Mouse (Mus musculus): ENCODE measurements at regions not wholly inside any gene's neighbourhood (a gene's known extent, or its start where the extent isn't known, plus 50 kb on each side); places are given as distances from the start of the nearest gene placed in this dataset.

GRCm38 (mm10) chr12:54472881-54473280, 183.5 kb downstream of the Sptssa start:
- Histone ChIP-seq H3K4me2 (no peak overlapping the region), H3K27me3 (replicated peaks) (no peaks in the 10 kb centered on the region), H3K4me1 (no peaks in the 10 kb centered on the region), H3K36me3 (no peaks in the 10 kb centered on the region), H3K9me3 (no peaks in the 10 kb centered on the region), H3K27ac (no peak overlapping the region), H3K9ac (no peak overlapping the region), H3K4me3 (replicated peaks) (no peak overlapping the region)
- whole genome bisulfite sequencing, result 77% methylated on average over 5 of the region's 5 CpGs
- no peak for ATAC-seq (ENCODE audit: insufficient read depth, low FRiP score, low read depth)

- no peaks in the 10 kb centered on the region for H3K9me3 ChIP-seq
- H3K36me3 ChIP-seq, result no peaks in the 10 kb centered on the region
- no peaks in the 10 kb centered on the region for H3K27me3 ChIP-seq (replicated peaks)
- WGBS, result 53% methylated on average over 3 of the region's 3 CpGs
- no peak overlapping the region for H3K4me3 ChIP-seq (replicated peaks)
- H3K9ac ChIP-seq, result no peak overlapping the region
- no peak overlapping the region for H3K27ac ChIP-seq
- no peak for ATAC-seq (ENCODE audit: insufficient read depth, low FRiP score, low read depth)
- no peaks in the 10 kb centered on the region for H3K4me1 ChIP-seq
- no peak overlapping the region for H3K4me2 ChIP-seq
Observed at GRCm38 (mm10) chr12:54472407-54472806, 184.0 kb downstream of the Sptssa start.

- WGBS, result 71% methylated on average over 2 of the region's 2 CpGs
- no peaks in the 10 kb centered on the region for H3K9me3 ChIP-seq
- no peak for ATAC-seq (ENCODE audit: insufficient read depth, low FRiP score, low read depth)
Observed at GRCm38 (mm10) chr12:54467635-54468034, 188.7 kb downstream of the Sptssa start.

GRCm38 (mm10) chr12:54463806-54464205, 192.6 kb downstream of the Sptssa start:
- WGBS, result 56% methylated on average over 7 of the region's 7 CpGs
- Histone ChIP-seq H3K4me3 (replicated peaks) (no peak overlapping the region), H3K27me3 (replicated peaks) (no peaks in the 10 kb centered on the region), H3K9ac (no peak overlapping the region), H3K4me1 (peaks cover 7% of the 10 kb centered on the region; the same call in 1 of the 2 replicates), H3K27ac (no peak overlapping the region), H3K4me2 (no peak overlapping the region), H3K9me3 (no peaks in the 10 kb centered on the region), H3K36me3 (no peaks in the 10 kb centered on the region)
- ATAC-seq (ENCODE audit: insufficient read depth, low FRiP score, low read depth), result peak; percentile 83

More at GRCm38 (mm10) chr12:54467635-54468034, 188.7 kb downstream of the Sptssa start:
- no peak overlapping the region for H3K4me2 ChIP-seq
- H3K36me3 ChIP-seq, result no peaks in the 10 kb centered on the region
- no peaks in the 10 kb centered on the region for H3K4me1 ChIP-seq
- H3K9ac ChIP-seq, result no peak overlapping the region
- H3K27ac ChIP-seq, result no peak overlapping the region
- H3K27me3 ChIP-seq (replicated peaks), result no peaks in the 10 kb centered on the region
- H3K4me3 ChIP-seq (replicated peaks), result no peak overlapping the region

GRCm38 (mm10) chr12:54461411-54461810, 195.0 kb downstream of the Sptssa start:
- no peak overlapping the region for H3K9ac ChIP-seq
- H3K27ac ChIP-seq, result no peak overlapping the region
- peaks cover 7% of the 10 kb centered on the region; the same call in 1 of the 2 replicates for H3K4me1 ChIP-seq
- no peak for ATAC-seq (ENCODE audit: insufficient read depth, low FRiP score, low read depth)
- 75% methylated on average over 3 of the region's 3 CpGs for WGBS
- no peak overlapping the region for H3K4me2 ChIP-seq
- H3K4me3 ChIP-seq (replicated peaks), result no peak overlapping the region
- no peaks in the 10 kb centered on the region for H3K9me3 ChIP-seq
- H3K27me3 ChIP-seq (replicated peaks), result no peaks in the 10 kb centered on the region
- no peaks in the 10 kb centered on the region for H3K36me3 ChIP-seq

GRCm38 (mm10) chr12:54460135-54460523, 196.2 kb downstream of the Sptssa start:
- H3K27ac ChIP-seq, result no peak overlapping the region; the same call in 1 of the 2 replicates

GRCm38 (mm10) chr12:54459462-54460134, 196.8 kb downstream of the Sptssa start:
- Histone ChIP-seq H3K4me3 (replicated peaks) (no peak overlapping the region), H3K4me2 (no peak overlapping the region), H3K9me3 (no peaks in the 10 kb centered on the region), H3K36me3 (no peaks in the 10 kb centered on the region), H3K9ac (no peak overlapping the region), H3K27me3 (replicated peaks) (no peaks in the 10 kb centered on the region), H3K27ac (no peak overlapping the region; the same call in 1 of the 2 replicates), H3K4me1 (peaks cover 7% of the 10 kb centered on the region; the same call in 1 of the 2 replicates)
- 46% methylated on average over 11 of the region's 11 CpGs for WGBS
- ATAC-seq (ENCODE audit: insufficient read depth, low FRiP score, low read depth), result no peak

More at GRCm38 (mm10) chr12:54460135-54460523, 196.2 kb downstream of the Sptssa start:
- Histone ChIP-seq H3K4me3 (replicated peaks) (no peak overlapping the region), H3K9me3 (no peaks in the 10 kb centered on the region), H3K9ac (no peak overlapping the region), H3K36me3 (no peaks in the 10 kb centered on the region), H3K4me1 (peaks cover 7% of the 10 kb centered on the region; the same call in 1 of the 2 replicates), H3K27me3 (replicated peaks) (no peaks in the 10 kb centered on the region), H3K4me2 (no peak overlapping the region)
- ATAC-seq (ENCODE audit: insufficient read depth, low FRiP score, low read depth), result no peak
- WGBS, result 64% methylated on average over 7 of the region's 7 CpGs

- no peak overlapping the region for H3K27ac ChIP-seq
- H3K9ac ChIP-seq, result no peak overlapping the region
- H3K36me3 ChIP-seq, result no peaks in the 10 kb centered on the region
- 85% methylated on average over 8 of the region's 8 CpGs for WGBS
- no peaks in the 10 kb centered on the region for H3K27me3 ChIP-seq (replicated peaks)
- H3K4me3 ChIP-seq (replicated peaks), result no peak overlapping the region
- H3K4me1 ChIP-seq, result peaks cover 7% of the 10 kb centered on the region; the same call in 1 of the 2 replicates
- no peak overlapping the region for H3K4me2 ChIP-seq
- no peaks in the 10 kb centered on the region for H3K9me3 ChIP-seq
- no peak for ATAC-seq (ENCODE audit: insufficient read depth, low FRiP score, low read depth)
Observed at GRCm38 (mm10) chr12:54456731-54457130, 199.6 kb downstream of the Sptssa start.

- 72% methylated on average over 10 of the region's 10 CpGs for WGBS
- no peak overlapping the region for H3K9ac ChIP-seq
- H3K36me3 ChIP-seq, result no peaks in the 10 kb centered on the region
- H3K4me2 ChIP-seq, result no peak overlapping the region
- H3K27ac ChIP-seq, result no peak overlapping the region
- H3K9me3 ChIP-seq, result no peaks in the 10 kb centered on the region
- H3K4me3 ChIP-seq (replicated peaks), result no peak overlapping the region
- H3K4me1 ChIP-seq, result no peaks in the 10 kb centered on the region
- ATAC-seq (ENCODE audit: insufficient read depth, low FRiP score, low read depth), result no peak
- H3K27me3 ChIP-seq (replicated peaks), result no peaks in the 10 kb centered on the region
Observed at GRCm38 (mm10) chr12:54454606-54455005, 201.8 kb downstream of the Sptssa start.

GRCm38 (mm10) chr12:54453343-54453742, 203.0 kb downstream of the Sptssa start:
- Histone ChIP-seq H3K4me2 (no peak overlapping the region), H3K9ac (no peak overlapping the region), H3K9me3 (no peaks in the 10 kb centered on the region), H3K27ac (no peak overlapping the region), H3K4me1 (no peaks in the 10 kb centered on the region), H3K36me3 (no peaks in the 10 kb centered on the region), H3K4me3 (replicated peaks) (no peak overlapping the region), H3K27me3 (replicated peaks) (no peaks in the 10 kb centered on the region)
- WGBS, result 51% methylated on average over 4 of the region's 4 CpGs
- ATAC-seq (ENCODE audit: insufficient read depth, low FRiP score, low read depth), result no peak

- H3K36me3 ChIP-seq, result no peaks in the 10 kb centered on the region
- no peak overlapping the region for H3K4me3 ChIP-seq (replicated peaks)
- no peaks in the 10 kb centered on the region for H3K4me1 ChIP-seq
- no peak overlapping the region for H3K9ac ChIP-seq
- no peak overlapping the region for H3K4me2 ChIP-seq
- H3K9me3 ChIP-seq, result no peaks in the 10 kb centered on the region
- no peak overlapping the region for H3K27ac ChIP-seq
- 74% methylated on average over 10 of the region's 10 CpGs for WGBS
- no peaks in the 10 kb centered on the region for H3K27me3 ChIP-seq (replicated peaks)
- no peak for ATAC-seq (ENCODE audit: insufficient read depth, low FRiP score, low read depth)
Observed at GRCm38 (mm10) chr12:54450369-54450768, 206.0 kb downstream of the Sptssa start.

- no peaks in the 10 kb centered on the region for H3K4me1 ChIP-seq
- no peaks in the 10 kb centered on the region for H3K9me3 ChIP-seq
- H3K4me2 ChIP-seq, result no peak overlapping the region
- H3K4me3 ChIP-seq (replicated peaks), result no peak overlapping the region
- 50% methylated on average over 2 of the region's 2 CpGs for WGBS
- no peaks in the 10 kb centered on the region for H3K27me3 ChIP-seq (replicated peaks)
- no peak for ATAC-seq (ENCODE audit: insufficient read depth, low FRiP score, low read depth)
- H3K9ac ChIP-seq, result no peak overlapping the region
- no peak overlapping the region for H3K27ac ChIP-seq
- H3K36me3 ChIP-seq, result no peaks in the 10 kb centered on the region
Observed at GRCm38 (mm10) chr12:54448221-54448620, 208.2 kb downstream of the Sptssa start.

Data from stomach, embryonic 15.5 days (tissue).